Mouse (Mus musculus): ENCODE data around the gene Rnf130. TPM values are rescaled to one million over a fixed set of nuclear protein-coding genes. Genes with fewer than 3 reads are reported as not detected.

Rnf130 gene
- polyA plus RNA-seq, 1 experiment from 2014 or later = 92.3 TPM

DNA sequence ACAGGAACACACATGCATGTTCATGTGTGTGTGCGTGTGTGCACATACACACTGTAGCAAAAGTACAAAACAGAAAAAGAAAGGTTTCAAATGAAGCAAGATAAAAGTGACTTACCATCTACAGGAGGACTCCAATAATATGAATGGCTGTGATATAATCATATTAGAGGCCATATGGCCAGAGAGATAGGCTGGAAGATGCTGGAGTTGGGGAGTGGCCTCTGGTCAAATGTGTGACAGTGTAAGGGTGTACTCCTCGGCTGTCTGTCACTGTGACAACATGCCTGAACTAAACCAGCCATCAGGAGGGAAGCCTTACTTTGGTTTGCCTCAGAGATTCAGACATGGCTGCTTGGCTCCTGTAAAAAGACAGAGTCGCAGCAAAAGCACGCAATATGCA is 40.1 kb upstream of the Rnf130 start:
- Histone ChIP-seq H3K4me1 (replicated peaks; ENCODE audit: control insufficient read depth, insufficient read depth, low read length) (no peaks in the 10 kb centered on the region), H3K27ac (ENCODE audit: low read depth, low read length) (no peak overlapping the region), H3K4me2 (ENCODE audit: low read depth, low read length, severe bottlenecking) (no peak overlapping the region), H3K27me3 (ENCODE audit: control insufficient read depth, insufficient read depth, low read length) (no peaks in the 10 kb centered on the region), H3K4me3 (ENCODE audit: low read depth, low read length) (no peak overlapping the region), H3K9ac (ENCODE audit: low read length) (no peak overlapping the region), H3K36me3 (ENCODE audit: control insufficient read depth, insufficient read depth, low read length) (no peaks in the 10 kb centered on the region), H3K9me3 (ENCODE audit: control insufficient read depth, low read length) (no peaks in the 10 kb centered on the region)
- no peak for ATAC-seq (replicated peaks; ENCODE audit: low FRiP score)
- DNase-seq (ENCODE audit: low spot score) = no peak
- 90% methylated on average over 4 of the region's 4 CpGs for WGBS

GRCm38 (mm10) chr11:49986277-49987036 is 38.7 kb upstream of the Rnf130 start:
- H3K4me1 ChIP-seq (replicated peaks; ENCODE audit: control insufficient read depth, insufficient read depth, low read length) = no peaks in the 10 kb centered on the region
- no peaks in the 10 kb centered on the region for H3K9me3 ChIP-seq (ENCODE audit: control insufficient read depth, low read length)
- no peak overlapping the region for H3K4me2 ChIP-seq (ENCODE audit: low read depth, low read length, severe bottlenecking)
- peak; percentile 82 for ATAC-seq (replicated peaks; ENCODE audit: low FRiP score)
- 27% methylated on average over 10 of the region's 10 CpGs for WGBS
- H3K27ac ChIP-seq (ENCODE audit: low read depth, low read length) = no peak overlapping the region
- H3K9ac ChIP-seq (ENCODE audit: low read length) = no peak overlapping the region
- H3K36me3 ChIP-seq (ENCODE audit: control insufficient read depth, insufficient read depth, low read length) = no peaks in the 10 kb centered on the region
- no peak overlapping the region for H3K4me3 ChIP-seq (ENCODE audit: low read depth, low read length)
- H3K27me3 ChIP-seq (ENCODE audit: control insufficient read depth, insufficient read depth, low read length) = no peaks in the 10 kb centered on the region
- DNase-seq (ENCODE audit: low spot score) = peak; percentile 75

- ATAC-seq (replicated peaks; ENCODE audit: low FRiP score) (no peak), DNase-seq (ENCODE audit: low spot score) (no peak)
- Histone ChIP-seq H3K9me3 (ENCODE audit: control insufficient read depth, low read length) (no peaks in the 10 kb centered on the region), H3K27me3 (ENCODE audit: control insufficient read depth, insufficient read depth, low read length) (no peaks in the 10 kb centered on the region), H3K4me3 (ENCODE audit: low read depth, low read length) (no peak overlapping the region), H3K4me2 (ENCODE audit: low read depth, low read length, severe bottlenecking) (no peak overlapping the region), H3K27ac (ENCODE audit: low read depth, low read length) (no peak overlapping the region), H3K9ac (ENCODE audit: low read length) (no peak overlapping the region), H3K36me3 (ENCODE audit: control insufficient read depth, insufficient read depth, low read length) (no peaks in the 10 kb centered on the region), H3K4me1 (replicated peaks; ENCODE audit: control insufficient read depth, insufficient read depth, low read length) (no peaks in the 10 kb centered on the region)
- WGBS = 86% methylated on average over 2 of the region's 2 CpGs
Measured at GRCm38 (mm10) chr11:49994536-49994935, 30.6 kb upstream of the Rnf130 start.

- Histone ChIP-seq H3K4me1 (replicated peaks; ENCODE audit: control insufficient read depth, insufficient read depth, low read length) (no peaks in the 10 kb centered on the region), H3K27ac (ENCODE audit: low read depth, low read length) (no peak overlapping the region), H3K36me3 (ENCODE audit: control insufficient read depth, insufficient read depth, low read length) (no peaks in the 10 kb centered on the region), H3K4me3 (ENCODE audit: low read depth, low read length) (no peak overlapping the region), H3K27me3 (ENCODE audit: control insufficient read depth, insufficient read depth, low read length) (no peaks in the 10 kb centered on the region), H3K9ac (ENCODE audit: low read length) (no peak overlapping the region), H3K4me2 (ENCODE audit: low read depth, low read length, severe bottlenecking) (no peak overlapping the region), H3K9me3 (ENCODE audit: control insufficient read depth, low read length) (no peaks in the 10 kb centered on the region)
- no peak for DNase-seq (ENCODE audit: low spot score)
- no peak for ATAC-seq (replicated peaks; ENCODE audit: low FRiP score)
- WGBS = 78% methylated on average over 4 of the region's 4 CpGs
Measured at GRCm38 (mm10) chr11:49996398-49996797, 28.7 kb upstream of the Rnf130 start.

DNA sequence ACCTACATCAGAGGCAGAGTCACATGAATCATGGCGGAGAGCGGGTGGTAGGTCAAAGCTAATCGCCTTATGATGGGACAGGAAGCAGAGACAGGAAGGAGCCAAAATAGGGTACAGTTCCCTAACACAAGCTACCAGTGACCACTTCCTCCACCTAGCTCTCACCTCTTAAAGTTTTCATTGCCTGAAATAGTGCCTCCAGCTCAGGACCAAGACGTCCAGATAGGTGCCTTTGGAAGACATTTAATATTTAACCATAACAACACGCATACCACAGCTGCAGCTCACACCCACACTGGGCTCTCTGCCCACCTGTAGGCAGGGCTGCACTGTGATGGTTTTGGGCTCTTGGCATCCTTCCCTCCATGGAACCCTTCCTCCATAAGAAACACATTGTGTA is 27.8 kb upstream of the Rnf130 start:
- Histone ChIP-seq H3K27ac (ENCODE audit: low read depth, low read length) (no peak overlapping the region), H3K36me3 (ENCODE audit: control insufficient read depth, insufficient read depth, low read length) (no peaks in the 10 kb centered on the region), H3K27me3 (ENCODE audit: control insufficient read depth, insufficient read depth, low read length) (no peaks in the 10 kb centered on the region), H3K9ac (ENCODE audit: low read length) (no peak overlapping the region), H3K4me1 (replicated peaks; ENCODE audit: control insufficient read depth, insufficient read depth, low read length) (no peaks in the 10 kb centered on the region), H3K4me2 (ENCODE audit: low read depth, low read length, severe bottlenecking) (no peak overlapping the region), H3K9me3 (ENCODE audit: control insufficient read depth, low read length) (no peaks in the 10 kb centered on the region), H3K4me3 (ENCODE audit: low read depth, low read length) (no peak overlapping the region)
- no peak for DNase-seq (ENCODE audit: low spot score)
- WGBS = 94% methylated on average over 5 of the region's 5 CpGs
- no peak for ATAC-seq (replicated peaks; ENCODE audit: low FRiP score)

DNA sequence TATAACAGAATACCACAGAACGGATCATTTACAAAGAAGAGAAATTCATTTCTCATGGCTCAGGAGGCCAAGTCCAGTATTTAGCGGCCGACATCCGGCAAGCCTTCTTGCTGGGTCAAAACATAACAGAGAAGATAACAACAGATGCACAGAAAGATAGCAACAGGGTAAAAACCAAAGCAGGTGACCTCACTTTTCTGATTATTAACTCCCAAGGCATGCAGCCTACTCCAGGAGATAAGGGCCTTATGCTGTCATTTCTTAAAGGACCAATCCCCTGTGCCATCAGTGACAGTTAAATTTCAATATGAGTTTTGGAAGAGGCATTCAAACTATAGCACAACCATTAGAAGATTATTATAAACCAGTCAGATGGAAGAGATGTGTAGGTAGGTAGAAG is 22.3 kb upstream of the Rnf130 start:
- Histone ChIP-seq H3K4me3 (ENCODE audit: low read depth, low read length) (no peak overlapping the region), H3K9me3 (ENCODE audit: control insufficient read depth, low read length) (no peaks in the 10 kb centered on the region), H3K27ac (ENCODE audit: low read depth, low read length) (no peak overlapping the region), H3K27me3 (ENCODE audit: control insufficient read depth, insufficient read depth, low read length) (no peaks in the 10 kb centered on the region), H3K9ac (ENCODE audit: low read length) (no peak overlapping the region), H3K36me3 (ENCODE audit: control insufficient read depth, insufficient read depth, low read length) (no peaks in the 10 kb centered on the region), H3K4me1 (replicated peaks; ENCODE audit: control insufficient read depth, insufficient read depth, low read length) (no peaks in the 10 kb centered on the region), H3K4me2 (ENCODE audit: low read depth, low read length, severe bottlenecking) (no peak overlapping the region)
- ATAC-seq (replicated peaks; ENCODE audit: low FRiP score) (no peak), DNase-seq (ENCODE audit: low spot score) (no peak)
- WGBS = 91% methylated on average over 4 of the region's 4 CpGs

GRCm38 (mm10) chr11:50007776-50008175 is 17.4 kb upstream of the Rnf130 start:
- Histone ChIP-seq H3K4me1 (replicated peaks; ENCODE audit: control insufficient read depth, insufficient read depth, low read length) (no peaks in the 10 kb centered on the region), H3K4me3 (ENCODE audit: low read depth, low read length) (no peak overlapping the region), H3K9ac (ENCODE audit: low read length) (no peak overlapping the region), H3K27ac (ENCODE audit: low read depth, low read length) (no peak overlapping the region), H3K9me3 (ENCODE audit: control insufficient read depth, low read length) (no peaks in the 10 kb centered on the region), H3K4me2 (ENCODE audit: low read depth, low read length, severe bottlenecking) (no peak overlapping the region), H3K36me3 (ENCODE audit: control insufficient read depth, insufficient read depth, low read length) (no peaks in the 10 kb centered on the region), H3K27me3 (ENCODE audit: control insufficient read depth, insufficient read depth, low read length) (no peaks in the 10 kb centered on the region)
- DNase-seq (ENCODE audit: low spot score) (no peak), ATAC-seq (replicated peaks; ENCODE audit: low FRiP score) (no peak)
- 73% methylated on average over 10 of the region's 10 CpGs for WGBS

- DNase-seq (ENCODE audit: low spot score) = no peak
- ATAC-seq (replicated peaks; ENCODE audit: low FRiP score) = no peak
- H3K27me3 ChIP-seq (ENCODE audit: control insufficient read depth, insufficient read depth, low read length) = no peaks in the 10 kb centered on the region
- H3K36me3 ChIP-seq (ENCODE audit: control insufficient read depth, insufficient read depth, low read length) = no peaks in the 10 kb centered on the region
- H3K9ac ChIP-seq (ENCODE audit: low read length) = no peak overlapping the region
- H3K9me3 ChIP-seq (ENCODE audit: control insufficient read depth, low read length) = no peaks in the 10 kb centered on the region
- WGBS = 14% methylated on average over 5 of the region's 5 CpGs
- H3K4me2 ChIP-seq (ENCODE audit: low read depth, low read length, severe bottlenecking) = no peak overlapping the region
- H3K4me1 ChIP-seq (replicated peaks; ENCODE audit: control insufficient read depth, insufficient read depth, low read length) = no peaks in the 10 kb centered on the region
- no peak overlapping the region for H3K4me3 ChIP-seq (ENCODE audit: low read depth, low read length)
- H3K27ac ChIP-seq (ENCODE audit: low read depth, low read length) = no peak overlapping the region
Measured at GRCm38 (mm10) chr11:50008231-50008630, 16.9 kb upstream of the Rnf130 start.

GRCm38 (mm10) chr11:50013016-50013415 is 12.1 kb upstream of the Rnf130 start:
- Histone ChIP-seq H3K36me3 (ENCODE audit: control insufficient read depth, insufficient read depth, low read length) (no peaks in the 10 kb centered on the region), H3K27me3 (ENCODE audit: control insufficient read depth, insufficient read depth, low read length) (no peaks in the 10 kb centered on the region), H3K9ac (ENCODE audit: low read length) (no peak overlapping the region), H3K4me1 (replicated peaks; ENCODE audit: control insufficient read depth, insufficient read depth, low read length) (no peaks in the 10 kb centered on the region), H3K9me3 (ENCODE audit: control insufficient read depth, low read length) (no peaks in the 10 kb centered on the region), H3K4me3 (ENCODE audit: low read depth, low read length) (no peak overlapping the region), H3K27ac (ENCODE audit: low read depth, low read length) (no peak overlapping the region), H3K4me2 (ENCODE audit: low read depth, low read length, severe bottlenecking) (no peak overlapping the region)
- 67% methylated on average over 5 of the region's 6 CpGs for WGBS
- ATAC-seq (replicated peaks; ENCODE audit: low FRiP score) (no peak), DNase-seq (ENCODE audit: low spot score) (no peak)

Data from forebrain, embryonic 11.5 days (tissue).